In the genomic region with DNA sequence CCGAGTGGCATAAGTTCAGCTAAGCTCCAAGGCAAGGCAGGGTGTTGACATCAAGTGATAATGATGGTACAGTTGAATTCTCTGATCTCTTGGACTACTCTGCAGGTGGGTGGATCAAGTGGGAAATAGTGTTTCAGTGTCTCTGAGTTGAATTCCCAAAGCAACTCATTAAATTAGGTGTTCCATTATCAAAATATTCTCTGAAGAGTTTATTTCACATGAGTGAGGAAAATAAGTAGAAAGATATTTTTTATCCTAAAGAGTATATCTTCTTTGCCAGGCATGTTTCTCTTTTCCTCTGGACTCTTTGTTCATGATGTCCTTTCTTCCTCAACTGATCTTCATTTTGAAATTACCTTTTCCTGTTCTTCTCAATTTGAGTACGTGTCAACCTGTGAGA, we compare ENCODE assay signal across 19 mouse cellular contexts. TPM values are rescaled to one million over a fixed set of nuclear protein-coding genes. Genes with fewer than 3 reads are reported as not detected.
DNase-seq lines count a peak whose midpoint lies in the region.
"Had no signal": no experiment of that assay in that cellular context is flagged by ENCODE, and none has a peak within 500 bp of the region (broad histone marks: within the 10 kb centered on the region; RNA-seq: fewer than 3 reads in every experiment).

A gene (minus strand): TSS at position 101 of the 400 bp plus-strand sequence.

- intact Hi-C loops in heart, postnatal 14 days (cut with DNase I) = no loop called here

- DNase-seq in brain, adult 2 months (ENCODE audit: low read depth, low spot score) = peak; percentile 2
- DNase-seq in heart, postnatal 14 days = no peak
- DNase-seq: adrenal gland, adult 2 months; adrenal gland, adult 8-10 months; adrenal gland, postnatal 10 days; adrenal gland, postnatal 14 days; adrenal gland, postnatal 25 days; adrenal gland, postnatal 36 days; B cell, adult 2 months; cerebellum, adult 11 months; cerebellum, adult 11-12 months; cerebellum, adult 18-20 months; cerebellum, adult 2 months; cerebellum, adult 8-10 months had no signal

RNA-seq across cellular contexts. Expression of the gene that starts here (rescaled TPM):
- not detected for total RNA-seq in heart, postnatal 14 days (2021)
- total RNA-seq: adrenal gland, adult 18-20 months; adrenal gland, adult 2 months; adrenal gland, adult 8-10 months; adrenal gland, postnatal 10 days; adrenal gland, postnatal 14 days; adrenal gland, postnatal 25 days; adrenal gland, postnatal 36 days; adrenal gland, postnatal 4 days; CH12.LX; ES-E14; MEL had no signal
